In genomic region chr2:27043461-27043860, GRCm38 (mm10) we compare ENCODE assay signal across 7 mouse cellular contexts. TPM values are rescaled to one million over a fixed set of nuclear protein-coding genes. Genes with fewer than 3 reads are reported as not detected.
A peak's percentile ranks its signal among the peaks of the same experiment; 100 is the strongest.
DNase-seq lines count a peak whose midpoint lies in the region; ATAC-seq and TF ChIP-seq lines count a peak whose summit lies in the region.

No protein-coding gene starts in this region.

- H3K27me3 ChIP-seq in forebrain, embryonic 10.5 days (ENCODE audit: poor library complexity, severe bottlenecking) = peaks cover 11% of the 10 kb centered on the region
- H3K27me3 ChIP-seq in heart, embryonic 14.5 days (ENCODE audit: control insufficient read depth, insufficient read depth, low read length) = no peaks in the 10 kb centered on the region
- H3K27me3 ChIP-seq in liver, embryonic 11.5 days (replicated peaks; ENCODE audit: control insufficient read depth, insufficient read depth, low read length) = no peaks in the 10 kb centered on the region; the same call in 1 of the 2 replicates
- no peaks in the 10 kb centered on the region for H3K27me3 ChIP-seq in neural tube, embryonic 13.5 days
- H3K27me3 ChIP-seq in stomach, postnatal 0 days (ENCODE audit: control insufficient read depth, insufficient read depth, low read length) = no peaks in the 10 kb centered on the region

- no peaks in the 10 kb centered on the region for H3K9me3 ChIP-seq in forebrain, embryonic 10.5 days
- no peaks in the 10 kb centered on the region for H3K9me3 ChIP-seq in heart, embryonic 14.5 days (ENCODE audit: control insufficient read depth, low read length)
- no peaks in the 10 kb centered on the region for H3K9me3 ChIP-seq in liver, embryonic 11.5 days (ENCODE audit: control insufficient read depth, low read length)
- H3K9me3 ChIP-seq in neural tube, embryonic 13.5 days = no peaks in the 10 kb centered on the region
- no peaks in the 10 kb centered on the region for H3K9me3 ChIP-seq in stomach, postnatal 0 days (ENCODE audit: control insufficient read depth, low read length)

- TF ChIP-seq POLR2A in bone marrow, adult 2 months (IDR thresholded peaks at IDR 0.05; ENCODE audit: borderline replicate concordance, control insufficient read depth, low read depth, low read length) = no peak

- no peak overlapping the region for H3K27ac ChIP-seq in bone marrow, adult 2 months (ENCODE audit: control insufficient read depth, insufficient read depth, low read depth, low read length, poor library complexity)
- no peak overlapping the region for H3K27ac ChIP-seq in forebrain, embryonic 10.5 days
- H3K27ac ChIP-seq in heart, embryonic 14.5 days (replicated peaks in 1 of 2; ENCODE audit: control insufficient read depth in 1 of 2, insufficient read depth in 1 of 2, low read depth in 2 of 2, low read length in 2 of 2) = no peak overlapping the region
- H3K27ac ChIP-seq in liver, embryonic 11.5 days (ENCODE audit: low read depth, low read length) = no peak overlapping the region
- no peak overlapping the region for H3K27ac ChIP-seq in neural tube, embryonic 13.5 days (replicated peaks)
- H3K27ac ChIP-seq in stomach, postnatal 0 days (replicated peaks) = no peak overlapping the region

- no peak overlapping the region for H3K4me2 ChIP-seq in heart, embryonic 14.5 days (ENCODE audit: low read length)
- no peak overlapping the region for H3K4me2 ChIP-seq in liver, embryonic 11.5 days
- H3K4me2 ChIP-seq in neural tube, embryonic 13.5 days = no peak overlapping the region
- no peak overlapping the region for H3K4me2 ChIP-seq in stomach, postnatal 0 days (replicated peaks; ENCODE audit: low read depth)

- H3K4me3 ChIP-seq in bone marrow, adult 2 months (replicated peaks; ENCODE audit: control insufficient read depth, low read depth, low read length) = no peak overlapping the region
- no peak overlapping the region for H3K4me3 ChIP-seq in forebrain, embryonic 10.5 days
- no peak overlapping the region for H3K4me3 ChIP-seq in heart, embryonic 14.5 days (ENCODE audit: control insufficient read depth in 1 of 2, insufficient read depth in 1 of 2, low read depth in 1 of 2, low read length in 2 of 2)
- no peak overlapping the region for H3K4me3 ChIP-seq in liver, embryonic 11.5 days (ENCODE audit: low read depth, low read length)
- H3K4me3 ChIP-seq in neural tube, embryonic 13.5 days = no peak overlapping the region
- no peak overlapping the region for H3K4me3 ChIP-seq in stomach, postnatal 0 days (ENCODE audit: low read depth, low read length)

- peak; percentile 71 for TF ChIP-seq CTCF in bone marrow, adult 2 months (IDR thresholded peaks at IDR 0.05; ENCODE audit: control insufficient read depth, insufficient read depth, low read length)
- TF ChIP-seq CTCF in stomach, postnatal 0 days (IDR thresholded peaks at IDR 0.05; ENCODE audit: low read depth) = peak; percentile 93

- no peaks in the 10 kb centered on the region for H3K4me1 ChIP-seq in bone marrow, adult 2 months (ENCODE audit: control insufficient read depth, insufficient read depth, low read length)
- H3K4me1 ChIP-seq in forebrain, embryonic 10.5 days = peaks cover 5% of the 10 kb centered on the region; the same call in 1 of the 2 replicates
- peaks cover 0 to 5% of the 10 kb centered on the region in 2 experiments; a peak in 1 of 4 replicates for H3K4me1 ChIP-seq in heart, embryonic 14.5 days (ENCODE audit: control insufficient read depth in 2 of 2, insufficient read depth in 2 of 2, low read length in 2 of 2)
- H3K4me1 ChIP-seq in liver, embryonic 11.5 days (replicated peaks; ENCODE audit: control insufficient read depth, insufficient read depth, low read length) = no peaks in the 10 kb centered on the region
- no peaks in the 10 kb centered on the region for H3K4me1 ChIP-seq in neural tube, embryonic 13.5 days (replicated peaks)
- no peaks in the 10 kb centered on the region for H3K4me1 ChIP-seq in stomach, postnatal 0 days (replicated peaks; ENCODE audit: control insufficient read depth, insufficient read depth)

- peak; percentile 71 for DNase-seq in forebrain, embryonic 10.5 days (ENCODE audit: extremely low spot score, low spot score)
- peak; percentile 94 for DNase-seq in kidney, postnatal 10 days
- no peak for DNase-seq in liver, embryonic 11.5 days (ENCODE audit: low spot score)
- peak; percentile 78 for DNase-seq in stomach, postnatal 0 days (ENCODE audit: low spot score)

- WGBS in bone marrow, adult 2 months = 37% methylated on average over 3 of the region's 3 CpGs
- 37% methylated on average over 3 of the region's 3 CpGs for WGBS in forebrain, embryonic 10.5 days
- 23% methylated on average over 3 of the region's 3 CpGs for WGBS in heart, embryonic 14.5 days
- 18% methylated on average over 3 of the region's 3 CpGs for WGBS in liver, embryonic 11.5 days
- WGBS in neural tube, embryonic 13.5 days = 30% methylated on average over 3 of the region's 3 CpGs
- 19% methylated on average over 3 of the region's 3 CpGs for WGBS in stomach, postnatal 0 days

- no peak overlapping the region for H3K9ac ChIP-seq in heart, embryonic 14.5 days (ENCODE audit: low read length)
- H3K9ac ChIP-seq in liver, embryonic 11.5 days (ENCODE audit: low read depth, low read length) = no peak overlapping the region
- no peak overlapping the region for H3K9ac ChIP-seq in neural tube, embryonic 13.5 days
- H3K9ac ChIP-seq in stomach, postnatal 0 days (ENCODE audit: low read length) = no peak overlapping the region

- no peak for TF ChIP-seq EP300 in stomach, postnatal 0 days (optimal IDR thresholded peaks at IDR 0.05)

- no peaks in the 10 kb centered on the region for H3K36me3 ChIP-seq in forebrain, embryonic 10.5 days (replicated peaks)
- no peaks in the 10 kb centered on the region for H3K36me3 ChIP-seq in heart, embryonic 14.5 days (ENCODE audit: control insufficient read depth, insufficient read depth, low read length)
- no peaks in the 10 kb centered on the region for H3K36me3 ChIP-seq in liver, embryonic 11.5 days (ENCODE audit: control insufficient read depth, insufficient read depth, low read length)
- H3K36me3 ChIP-seq in neural tube, embryonic 13.5 days = no peaks in the 10 kb centered on the region
- no peaks in the 10 kb centered on the region for H3K36me3 ChIP-seq in stomach, postnatal 0 days (ENCODE audit: control insufficient read depth, insufficient read depth, low read length)

- ATAC-seq in heart, embryonic 14.5 days (ENCODE audit: insufficient number of reproducible peaks, insufficient read depth, low FRiP score, low read depth) = peak; percentile 62; the same call in 1 of the 2 replicates
- ATAC-seq in liver, embryonic 11.5 days (replicated peaks; ENCODE audit: low FRiP score) = peak; percentile 59; the same call in 1 of the 2 replicates
- ATAC-seq in neural tube, embryonic 13.5 days (ENCODE audit: low read depth) = peak; percentile 91
- ATAC-seq in stomach, postnatal 0 days (ENCODE audit: low FRiP score, low TSS enrichment) = peak; percentile 69

RNA-seq across cellular contexts. Expression of gene Slc2a6, which starts 15.7 kb away (rescaled TPM):
- 6.3 and 26.1 TPM in 2 replicates for polyA plus RNA-seq in bone marrow, adult 2 months (2011; ENCODE audit: insufficient read depth, insufficient read length, low replicate concordance, missing spikeins)
- 1.6 and 2.1 TPM in 2 replicates for polyA plus RNA-seq in forebrain, embryonic 10.5 days (2016; fragmentation: Nextera tagmentation; extraction: Ambion mirVana)
- polyA plus RNA-seq in heart, embryonic 14.5 days (2014; fragmentation: Nextera tagmentation; extraction: Ambion mirVana) = 0.24 TPM in 1 of 2 replicates, not detected in the other
- 0.51 and 0.64 TPM in 2 replicates for polyA plus RNA-seq in liver, embryonic 11.5 days (2014; fragmentation: Nextera tagmentation; extraction: Ambion mirVana)
- polyA plus RNA-seq in neural tube, embryonic 13.5 days (2015; fragmentation: Nextera tagmentation; extraction: Ambion mirVana) = 8.3 and 9.3 TPM in 2 replicates
- 2.0 and 2.7 TPM in 2 replicates for polyA plus RNA-seq in stomach, postnatal 0 days (2015; fragmentation: Nextera tagmentation; extraction: Ambion mirVana)

RNA-seq across cellular contexts. Expression of gene Mymk, which starts 28.5 kb away (rescaled TPM):
- not detected in 2 replicates for polyA plus RNA-seq in bone marrow, adult 2 months (2011; ENCODE audit: insufficient read depth, insufficient read length, low replicate concordance, missing spikeins)
- not detected in 2 replicates for polyA plus RNA-seq in forebrain, embryonic 10.5 days (2016; fragmentation: Nextera tagmentation; extraction: Ambion mirVana)
- 0.22 TPM in 1 of 2 replicates, not detected in the other for polyA plus RNA-seq in heart, embryonic 14.5 days (2014; fragmentation: Nextera tagmentation; extraction: Ambion mirVana)
- 0.12 and 0.13 TPM in 2 replicates for polyA plus RNA-seq in liver, embryonic 11.5 days (2014; fragmentation: Nextera tagmentation; extraction: Ambion mirVana)
- polyA plus RNA-seq in neural tube, embryonic 13.5 days (2015; fragmentation: Nextera tagmentation; extraction: Ambion mirVana) = 1.3 and 5.9 TPM in 2 replicates
- 0.55 and 1.1 TPM in 2 replicates for polyA plus RNA-seq in stomach, postnatal 0 days (2015; fragmentation: Nextera tagmentation; extraction: Ambion mirVana)

RNA-seq across cellular contexts. Expression of gene Cacfd1, which starts 33.7 kb away (rescaled TPM):
- 11.8 and 20.8 TPM in 2 replicates for polyA plus RNA-seq in bone marrow, adult 2 months (2011; ENCODE audit: insufficient read depth, insufficient read length, low replicate concordance, missing spikeins)
- 101 and 103 TPM in 2 replicates for polyA plus RNA-seq in forebrain, embryonic 10.5 days (2016; fragmentation: Nextera tagmentation; extraction: Ambion mirVana)
- polyA plus RNA-seq in heart, embryonic 14.5 days (2014; fragmentation: Nextera tagmentation; extraction: Ambion mirVana) = 38.5 and 40.9 TPM in 2 replicates
- 32.6 and 32.9 TPM in 2 replicates for polyA plus RNA-seq in liver, embryonic 11.5 days (2014; fragmentation: Nextera tagmentation; extraction: Ambion mirVana)
- 114 and 120 TPM in 2 replicates for polyA plus RNA-seq in neural tube, embryonic 13.5 days (2015; fragmentation: Nextera tagmentation; extraction: Ambion mirVana)
- 35.1 and 37.7 TPM in 2 replicates for polyA plus RNA-seq in stomach, postnatal 0 days (2015; fragmentation: Nextera tagmentation; extraction: Ambion mirVana)

RNA-seq across cellular contexts. Expression of gene Adamtsl2, which starts 35.7 kb away (rescaled TPM):
- polyA plus RNA-seq in bone marrow, adult 2 months (2011; ENCODE audit: insufficient read depth, insufficient read length, low replicate concordance, missing spikeins) = 0.85 TPM in 1 of 2 replicates, not detected in the other
- polyA plus RNA-seq in forebrain, embryonic 10.5 days (2016; fragmentation: Nextera tagmentation; extraction: Ambion mirVana) = 3.8 and 5.3 TPM in 2 replicates
- 12.6 and 15.0 TPM in 2 replicates for polyA plus RNA-seq in heart, embryonic 14.5 days (2014; fragmentation: Nextera tagmentation; extraction: Ambion mirVana)
- polyA plus RNA-seq in liver, embryonic 11.5 days (2014; fragmentation: Nextera tagmentation; extraction: Ambion mirVana) = 1.8 and 3.5 TPM in 2 replicates
- 9.1 and 9.2 TPM in 2 replicates for polyA plus RNA-seq in neural tube, embryonic 13.5 days (2015; fragmentation: Nextera tagmentation; extraction: Ambion mirVana)
- 1.4 and 3.4 TPM in 2 replicates for polyA plus RNA-seq in stomach, postnatal 0 days (2015; fragmentation: Nextera tagmentation; extraction: Ambion mirVana)
